Mouse (Mus musculus): Measurements from ENCODE around the gene Dnaic1.

DNA sequence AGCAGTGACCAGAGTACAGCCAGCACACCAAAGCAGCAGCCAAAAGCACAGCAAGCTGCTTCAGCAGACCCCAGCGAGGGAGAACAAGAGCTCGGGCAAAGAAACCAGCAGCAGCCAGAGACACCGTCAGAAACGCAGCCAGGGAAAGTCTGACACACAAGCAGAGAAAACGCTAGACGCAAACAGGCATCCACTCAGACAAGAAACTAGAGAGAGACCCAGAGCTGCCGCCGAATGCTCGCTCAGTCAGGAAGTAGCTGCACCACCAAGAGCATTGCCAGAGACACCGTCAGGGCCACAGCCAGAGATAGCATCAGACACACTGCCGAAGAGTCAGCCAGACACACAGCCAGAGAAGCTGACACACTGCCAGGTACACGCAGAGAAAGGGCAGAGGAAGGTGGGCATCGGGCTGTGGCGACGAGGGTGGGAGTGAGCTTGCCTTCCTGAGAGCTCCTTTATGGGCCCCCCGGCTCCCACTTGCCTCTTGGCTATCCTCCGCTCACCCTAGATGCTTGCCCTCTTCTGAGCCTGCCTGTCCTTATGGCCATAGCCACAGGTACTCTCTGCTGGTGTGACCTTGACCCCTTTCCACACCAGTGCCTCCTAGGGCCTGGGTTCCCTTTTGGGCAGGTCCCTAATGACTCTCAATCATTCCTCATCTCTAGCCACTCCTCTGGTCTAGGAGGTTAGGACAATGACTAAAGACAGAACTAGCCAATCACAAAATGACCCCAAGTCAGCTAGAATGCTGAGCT lies 106.9 kb downstream of the Dnaic1 start:
- no peak for TF ChIP-seq POLR2A (IDR thresholded peaks at IDR 0.05; ENCODE audit: low read depth, low read length)
- no peak for TF ChIP-seq E2F4 (IDR thresholded peaks at IDR 0.05; ENCODE audit: insufficient replicate concordance, low read depth, low read length)
- TF ChIP-seq CTCF (conservative IDR thresholded peaks at IDR 0.05 in 1 of 2, IDR thresholded peaks at IDR 0.05 in 1 of 2; ENCODE audit: low read depth in 2 of 2, low read length in 2 of 2) = no peak
- TF ChIP-seq NELFE (IDR thresholded peaks at IDR 0.05; ENCODE audit: low read depth, low read length) = no peak
- no peak for TF ChIP-seq MAZ (IDR thresholded peaks at IDR 0.05; ENCODE audit: low read depth, low read length)
- TF ChIP-seq USF1 (IDR thresholded peaks at IDR 0.05; ENCODE audit: low read depth, low read length) = no peak
- TF ChIP-seq MAFK (IDR thresholded peaks at IDR 0.05; ENCODE audit: insufficient replicate concordance, low read length) = no peak
- TF ChIP-seq CHD1 (IDR thresholded peaks at IDR 0.05; ENCODE audit: low read depth, low read length) = no peak
- no peak for TF ChIP-seq TCF12 (IDR thresholded peaks at IDR 0.05; ENCODE audit: low read depth, low read length)
- no peak for TF ChIP-seq EP300 (IDR thresholded peaks at IDR 0.05; ENCODE audit: low read length)
- no peak for TF ChIP-seq MYC (IDR thresholded peaks at IDR 0.05; ENCODE audit: low read depth, low read length)
- no peak for TF ChIP-seq POLR2AphosphoS2 (IDR thresholded peaks at IDR 0.05; ENCODE audit: low read depth, low read length)

Measured in CH12.LX (cell line).